Mouse (Mus musculus) lung, embryonic 14.5 days (tissue): ENCODE results near the gene Xndc1. TPM values are rescaled to one million over a fixed set of nuclear protein-coding genes. Genes with fewer than 3 reads are reported as not detected.
A peak's percentile ranks its signal among the peaks of the same experiment; 100 is the strongest.

Experiments used
- ATAC-seq: fragments of 200-750 bp; cut with Nextera tagmentation; 2 replicates; pipeline ENCODE4 v1.8.0; 2017; ENCODE audit warnings: mild to moderate bottlenecking, moderate TSS enrichment, moderate library complexity; ENCODE audit not compliant: insufficient read depth
- DNase-seq: peaks from one replicate; pipeline ENCODE4 v3.0.0-alpha.2; 2015
- H3K27ac ChIP-seq: fragments of 300-500 bp; sonication (generic); 2 replicates; pipeline ENCODE4 v1.5.1; 2014; ENCODE audit warnings: low read depth, mild to moderate bottlenecking, moderate library complexity
- H3K27me3 ChIP-seq: fragments of 300-500 bp; sonication (generic); 2 replicates; pipeline ENCODE4 v1.6.1; 2014; ENCODE audit warnings: low read length, control low read depth; ENCODE audit not compliant: insufficient read depth
- H3K36me3 ChIP-seq: fragments of 300-500 bp; sonication (generic); 2 replicates; pipeline ENCODE4 v1.6.1; 2014; ENCODE audit warnings: control low read depth; ENCODE audit not compliant: insufficient read depth
- H3K4me1 ChIP-seq: fragments of 300-500 bp; sonication (generic); 2 replicates; pipeline ENCODE4 v1.6.1; 2014; ENCODE audit warnings: antibody characterized with exemption, control low read depth; ENCODE audit not compliant: insufficient read depth
- H3K4me2 ChIP-seq: fragments of 300-500 bp; sonication (generic); 2 replicates; pipeline ENCODE4 v1.6.1; 2014; ENCODE audit warnings: mild to moderate bottlenecking
- H3K4me3 ChIP-seq: fragments of 300-500 bp; sonication (generic); 2 replicates; pipeline ENCODE4 v1.5.1; 2014; ENCODE audit warnings: low read depth, low read length
- H3K9ac ChIP-seq: fragments of 300-500 bp; sonication (generic); 2 replicates; pipeline ENCODE4 v1.6.1; 2014
- H3K9me3 ChIP-seq: fragments of 300-500 bp; sonication (generic); 2 replicates; pipeline ENCODE4 v1.6.1; 2016; ENCODE audit warnings: low read depth, low read length, control low read depth
- CTCF ChIP-seq: IDR thresholded peaks from 2 replicates; pipeline ENCODE4 v1.5.1; 2016; ENCODE audit warnings: antibody characterized with exemption, low read depth
- WGBS: fragments of 180-500 bp; shearing (Covaris S2); extraction: QIAGEN DNeasy Blood & Tissue Kit; methylation state at CpG from one replicate; pipeline ENCODE4 v1.1.7; 2014; 5-methylcytosine and 5-hydroxymethylcytosine counted together
- polyA plus RNA-seq: library from polyadenylated mRNA; unstranded; fragments of >200 nt; fragmentation: Nextera tagmentation; extraction: Ambion mirVana; gene quantifications from 2 replicates; pipeline ENCODE4 v1.2.1, GENCODE M21; 2014

Gene Xndc1
- polyA plus RNA-seq, 1 experiment from 2014 or later: 26.9 TPM

DNA sequence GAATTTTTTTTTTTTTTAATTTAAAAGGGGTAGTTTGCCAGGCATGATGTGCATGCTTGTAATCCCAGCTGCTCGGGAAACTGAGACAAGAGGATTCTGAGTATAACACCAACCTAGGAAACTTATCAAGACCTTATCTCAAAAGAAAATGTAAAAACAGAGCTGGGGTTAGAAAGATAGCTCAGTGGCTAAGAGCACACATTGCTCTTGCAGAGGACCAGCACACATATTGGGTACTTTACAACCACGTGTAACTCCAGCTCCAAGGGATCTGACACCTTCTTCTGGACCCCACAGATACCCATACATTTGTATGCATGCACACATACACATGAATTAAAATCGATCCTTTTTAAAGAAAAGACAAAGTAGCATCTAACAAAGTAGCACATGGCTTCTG is 4.0 kb upstream of the Xndc1 start:
- H3K4me1 ChIP-seq: peaks cover 7% of the 10 kb centered on the region; the same call in 1 of the 2 replicates
- WGBS: 86% methylated on average over 3 of the region's 3 CpGs
- DNase-seq (no peak), ATAC-seq (no peak)
- no peaks in the 10 kb centered on the region for H3K27me3 ChIP-seq
- no peak overlapping the region for H3K4me2 ChIP-seq
- H3K9me3 ChIP-seq: no peaks in the 10 kb centered on the region
- no peak overlapping the region for H3K27ac ChIP-seq
- no peak for TF ChIP-seq CTCF
- H3K9ac ChIP-seq: no peak overlapping the region
- no peak overlapping the region for H3K4me3 ChIP-seq
- peaks cover 24% of the 10 kb centered on the region; the same call in 1 of the 2 replicates for H3K36me3 ChIP-seq

DNA sequence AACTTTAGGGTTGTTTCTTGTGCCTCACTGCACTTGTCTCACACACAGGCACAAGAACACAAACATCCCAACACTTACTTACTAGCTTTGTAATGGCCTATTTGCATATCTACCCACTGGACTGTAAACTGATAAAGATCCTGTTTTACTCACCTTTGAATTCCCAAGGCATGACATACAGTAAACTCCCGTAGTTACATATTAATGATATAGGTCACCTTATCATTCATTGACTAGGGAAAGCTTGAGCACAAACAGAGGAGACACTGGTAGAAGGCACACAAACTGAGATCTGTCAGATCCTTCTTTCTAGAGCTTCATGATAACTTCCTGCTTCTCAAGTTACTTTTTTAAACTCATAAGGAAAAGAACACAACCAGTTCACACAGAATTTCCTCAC is 3.1 kb upstream of the Xndc1 start:
- Histone ChIP-seq H3K27me3 (no peaks in the 10 kb centered on the region), H3K9ac (no peak overlapping the region), H3K4me1 (peaks cover 12% of the 10 kb centered on the region; the same call in 1 of the 2 replicates), H3K9me3 (no peaks in the 10 kb centered on the region), H3K4me3 (no peak overlapping the region), H3K4me2 (no peak overlapping the region), H3K27ac (no peak overlapping the region), H3K36me3 (0 out of 2 replicates have a peak, but pooled peaks cover 16% of the 10 kb centered on the region)
- TF ChIP-seq CTCF: no peak
- DNase-seq (no peak), ATAC-seq (no peak)
- 78% methylated on average over 1 of the region's 1 CpGs for WGBS

DNA sequence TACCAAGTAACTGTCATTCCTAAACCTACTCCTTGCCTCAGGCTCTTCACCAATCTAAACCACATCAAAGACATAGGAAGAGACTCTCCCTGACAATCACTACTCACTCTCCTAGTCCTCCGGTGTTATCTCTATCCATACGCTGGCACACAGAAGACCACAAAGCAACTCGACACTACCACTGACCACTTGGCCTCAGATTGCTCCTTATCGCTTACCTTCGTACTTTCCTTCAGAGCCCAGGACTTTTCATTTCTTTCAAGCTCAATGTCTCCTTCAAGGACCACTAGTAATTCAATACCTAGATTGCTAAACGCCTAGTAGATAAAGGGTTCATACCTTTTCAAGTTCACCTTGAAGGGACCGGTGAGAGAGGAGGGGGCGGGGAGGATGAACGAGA is 1.4 kb upstream of the Xndc1 start:
- no peak for DNase-seq
- H3K9me3 ChIP-seq: no peaks in the 10 kb centered on the region
- no peak for TF ChIP-seq CTCF
- H3K36me3 ChIP-seq: 0 out of 2 replicates have a peak, but pooled peaks cover 9% of the 10 kb centered on the region
- H3K9ac ChIP-seq: no peak overlapping the region; the same call in 1 of the 2 replicates
- no peak for ATAC-seq
- no peaks in the 10 kb centered on the region for H3K27me3 ChIP-seq
- H3K4me2 ChIP-seq: peak overlapping the region; percentile 65
- peaks cover 12% of the 10 kb centered on the region; the same call in 1 of the 2 replicates for H3K4me1 ChIP-seq
- no peak overlapping the region for H3K27ac ChIP-seq
- H3K4me3 ChIP-seq: peak overlapping the region; percentile 59
- 57% methylated on average over 9 of the region's 9 CpGs for WGBS

DNA sequence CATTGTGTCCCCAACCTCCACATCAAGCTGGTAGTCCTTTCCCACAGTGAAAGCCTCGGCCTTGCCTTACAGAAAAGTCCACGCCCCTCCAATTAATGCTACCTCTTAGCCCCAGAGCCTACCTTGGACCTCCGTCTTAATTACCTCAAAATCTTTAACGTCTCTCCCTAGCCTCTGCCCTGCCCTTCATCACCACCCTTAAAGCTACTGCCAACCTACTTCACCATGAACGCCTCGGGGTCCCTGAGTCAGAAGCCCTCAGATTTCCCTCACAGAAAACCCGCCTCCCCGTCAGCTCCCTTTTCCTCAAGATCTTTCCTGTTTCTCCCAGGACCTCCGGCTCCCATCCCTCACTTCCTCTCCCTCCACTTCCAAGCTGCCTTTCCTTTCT is 661 bp upstream of the Xndc1 start:
- Histone ChIP-seq H3K36me3 (peaks cover 4% of the 10 kb centered on the region; the same call in 1 of the 2 replicates), H3K4me3 (peak overlapping the region; percentile 59), H3K9me3 (no peaks in the 10 kb centered on the region), H3K4me2 (peak overlapping the region; percentile 65), H3K27ac (peak overlapping the region; percentile 84; the same call in 1 of the 2 replicates), H3K4me1 (peaks cover 12% of the 10 kb centered on the region; the same call in 1 of the 2 replicates), H3K27me3 (no peaks in the 10 kb centered on the region), H3K9ac (peak overlapping the region; percentile 67)
- peak; percentile 2 for DNase-seq
- TF ChIP-seq CTCF: no peak
- peak; percentile 33 for ATAC-seq
- WGBS: under 1% methylated on average over 9 of the region's 9 CpGs

DNA sequence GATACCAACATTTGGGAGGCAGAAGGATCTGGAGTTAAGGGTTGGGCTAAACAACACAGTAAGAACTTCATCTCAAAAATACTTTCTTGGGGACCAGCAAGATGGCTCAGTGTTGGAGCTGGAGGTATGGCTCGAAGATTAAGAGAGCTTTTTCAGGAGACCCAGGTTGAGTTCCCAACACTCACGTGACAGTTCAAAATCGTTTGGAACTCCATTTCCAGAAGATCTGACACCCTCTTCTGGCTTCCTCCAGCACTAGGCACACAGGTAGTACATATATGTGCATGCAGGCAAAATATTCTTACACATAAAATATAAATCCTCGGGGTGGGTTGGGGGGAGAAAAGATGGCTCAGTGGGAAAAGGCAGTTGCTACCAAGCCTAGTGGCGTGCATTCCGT is 1.1 kb downstream of the Xndc1 start:
- DNase-seq (peak; percentile 7), ATAC-seq (no peak)
- TF ChIP-seq CTCF: no peak
- Histone ChIP-seq H3K27me3 (no peaks in the 10 kb centered on the region), H3K4me2 (peak overlapping the region; percentile 65), H3K36me3 (peaks cover 10% of the 10 kb centered on the region; the same call in 1 of the 2 replicates), H3K4me1 (peaks cover 12% of the 10 kb centered on the region; the same call in 1 of the 2 replicates), H3K9ac (peak overlapping the region; percentile 67), H3K9me3 (no peaks in the 10 kb centered on the region), H3K4me3 (peak overlapping the region; percentile 59), H3K27ac (no peak overlapping the region)
- 67% methylated on average over 6 of the region's 6 CpGs for WGBS

DNA sequence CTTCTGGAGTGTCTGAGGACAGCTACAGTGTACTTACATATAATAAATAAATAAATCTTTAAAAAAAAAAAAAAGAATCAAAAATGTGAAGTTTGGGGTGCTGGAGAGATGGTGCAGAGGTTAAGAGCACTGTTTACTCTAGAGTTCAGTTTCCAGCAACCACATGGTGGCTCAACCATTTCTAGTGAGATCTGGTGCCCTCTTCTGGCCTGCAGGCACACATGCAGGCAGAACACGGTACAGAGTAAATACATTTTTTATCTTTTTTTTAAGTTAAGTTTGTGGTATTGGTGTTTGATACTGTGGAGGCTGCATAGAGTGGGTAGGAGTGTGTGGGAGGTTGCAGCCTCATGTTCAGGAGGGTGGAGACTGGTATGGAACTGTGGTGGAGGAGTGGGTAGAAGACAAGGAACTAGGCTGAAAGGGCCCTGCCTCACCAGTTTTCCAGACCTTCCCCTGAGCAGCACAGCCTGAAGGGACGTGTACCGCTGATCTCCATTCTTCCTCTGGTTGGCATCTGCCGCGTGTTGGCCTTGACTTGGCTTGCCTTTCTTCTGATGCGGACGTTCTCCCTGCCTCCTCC is 11.5 kb downstream of the Xndc1 start:
- Histone ChIP-seq H3K27me3 (no peaks in the 10 kb centered on the region), H3K4me2 (no peak overlapping the region), H3K9me3 (no peaks in the 10 kb centered on the region), H3K27ac (no peak overlapping the region), H3K4me1 (no peaks in the 10 kb centered on the region), H3K4me3 (no peak overlapping the region), H3K36me3 (peaks cover 89% of the 10 kb centered on the region), H3K9ac (no peak overlapping the region)
- peak; percentile 72 for TF ChIP-seq CTCF
- peak; percentile 56; the same call in 1 of the 2 replicates for ATAC-seq
- WGBS: 79% methylated on average over 7 of the region's 7 CpGs
- peak; percentile 66 for DNase-seq

DNA sequence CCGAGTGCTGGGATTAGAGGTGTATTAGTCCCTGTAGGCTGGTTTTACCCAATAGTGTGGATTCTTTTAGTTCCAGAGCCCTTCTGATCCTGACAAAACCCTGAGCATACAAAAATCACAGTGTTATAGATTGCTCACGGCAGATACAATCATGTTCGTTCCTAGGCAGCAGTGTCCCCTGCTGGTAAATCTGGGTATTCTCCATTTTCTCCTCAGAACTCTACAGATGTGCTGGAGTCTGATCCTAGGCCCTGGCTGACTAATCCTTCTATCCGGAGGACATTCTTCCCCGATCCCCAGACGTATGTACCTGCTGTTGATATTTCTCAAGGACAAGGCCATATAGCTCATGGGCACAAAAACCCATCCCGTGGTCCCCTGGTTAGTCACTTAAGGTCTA is 13.2 kb downstream of the Xndc1 start:
- 77% methylated on average over 7 of the region's 7 CpGs for WGBS
- no peak for ATAC-seq
- no peak overlapping the region for H3K4me2 ChIP-seq
- peak; percentile 70 for DNase-seq
- peaks cover 88% of the 10 kb centered on the region for H3K36me3 ChIP-seq
- no peak overlapping the region for H3K27ac ChIP-seq
- H3K27me3 ChIP-seq: no peaks in the 10 kb centered on the region
- TF ChIP-seq CTCF: peak; percentile 72
- no peaks in the 10 kb centered on the region for H3K4me1 ChIP-seq
- no peak overlapping the region for H3K4me3 ChIP-seq
- no peak overlapping the region for H3K9ac ChIP-seq
- H3K9me3 ChIP-seq: no peaks in the 10 kb centered on the region
